Mouse (Mus musculus): ENCODE data around the gene Fto. TPM values are rescaled to one million over a fixed set of nuclear protein-coding genes. Genes with fewer than 3 reads are reported as not detected.

The Fto gene
- polyA plus RNA-seq, 1 experiment from 2014 or later: 55.3 TPM

GRCm38 (mm10) chr8:91493373-91493772 lies 180.0 kb downstream of the Fto start:
- ATAC-seq (replicated peaks; ENCODE audit: low FRiP score, low read depth) (no peak), DNase-seq (ENCODE audit: low spot score) (no peak)
- H3K9ac ChIP-seq (ENCODE audit: low read depth, low read length): no peak overlapping the region
- no peak overlapping the region for H3K4me2 ChIP-seq (ENCODE audit: low read length)
- no peaks in the 10 kb centered on the region for H3K27me3 ChIP-seq (ENCODE audit: insufficient read depth, low read length)
- H3K27ac ChIP-seq: no peak overlapping the region
- H3K36me3 ChIP-seq (ENCODE audit: insufficient read depth, low read length): no peaks in the 10 kb centered on the region
- WGBS: 83% methylated on average over 8 of the region's 8 CpGs
- no peaks in the 10 kb centered on the region for H3K9me3 ChIP-seq (replicated peaks; ENCODE audit: low read length)
- peaks cover 8% of the 10 kb centered on the region for H3K4me1 ChIP-seq (replicated peaks; ENCODE audit: insufficient read depth, low read length)
- no peak overlapping the region for H3K4me3 ChIP-seq (replicated peaks; ENCODE audit: low read depth, low read length)
- TF ChIP-seq CTCF (IDR thresholded peaks at IDR 0.05; ENCODE audit: low read depth): no peak

GRCm38 (mm10) chr8:91494501-91495259 lies 181.4 kb downstream of the Fto start:
- H3K27ac ChIP-seq: no peak overlapping the region

GRCm38 (mm10) chr8:91495260-91495601 lies 181.9 kb downstream of the Fto start:
- no peaks in the 10 kb centered on the region for H3K4me1 ChIP-seq (replicated peaks; ENCODE audit: insufficient read depth, low read length)
- no peak for TF ChIP-seq CTCF (IDR thresholded peaks at IDR 0.05; ENCODE audit: low read depth)
- H3K27me3 ChIP-seq (ENCODE audit: insufficient read depth, low read length): no peaks in the 10 kb centered on the region
- no peaks in the 10 kb centered on the region for H3K36me3 ChIP-seq (ENCODE audit: insufficient read depth, low read length)
- 90% methylated on average over 2 of the region's 2 CpGs for WGBS
- H3K9ac ChIP-seq (ENCODE audit: low read depth, low read length): no peak overlapping the region
- H3K4me2 ChIP-seq (ENCODE audit: low read length): no peak overlapping the region
- ATAC-seq (replicated peaks; ENCODE audit: low FRiP score, low read depth) (no peak), DNase-seq (ENCODE audit: low spot score) (no peak)
- no peaks in the 10 kb centered on the region for H3K9me3 ChIP-seq (replicated peaks; ENCODE audit: low read length)
- no peak overlapping the region for H3K4me3 ChIP-seq (replicated peaks; ENCODE audit: low read depth, low read length)
- no peak overlapping the region for H3K27ac ChIP-seq

More at GRCm38 (mm10) chr8:91494501-91495259, 181.4 kb downstream of the Fto start:
- H3K9me3 ChIP-seq (replicated peaks; ENCODE audit: low read length): no peaks in the 10 kb centered on the region
- TF ChIP-seq CTCF (IDR thresholded peaks at IDR 0.05; ENCODE audit: low read depth): no peak
- H3K4me1 ChIP-seq (replicated peaks; ENCODE audit: insufficient read depth, low read length): peaks cover 5% of the 10 kb centered on the region
- ATAC-seq (replicated peaks; ENCODE audit: low FRiP score, low read depth) (no peak), DNase-seq (ENCODE audit: low spot score) (no peak)
- H3K9ac ChIP-seq (ENCODE audit: low read depth, low read length): no peak overlapping the region
- no peaks in the 10 kb centered on the region for H3K27me3 ChIP-seq (ENCODE audit: insufficient read depth, low read length)
- H3K4me3 ChIP-seq (replicated peaks; ENCODE audit: low read depth, low read length): no peak overlapping the region
- H3K36me3 ChIP-seq (ENCODE audit: insufficient read depth, low read length): no peaks in the 10 kb centered on the region
- H3K4me2 ChIP-seq (ENCODE audit: low read length): no peak overlapping the region
- 70% methylated on average over 10 of the region's 10 CpGs for WGBS

GRCm38 (mm10) chr8:91496000-91496399 lies 182.7 kb downstream of the Fto start:
- H3K4me3 ChIP-seq (replicated peaks; ENCODE audit: low read depth, low read length): no peak overlapping the region
- no peak overlapping the region for H3K4me2 ChIP-seq (ENCODE audit: low read length)
- H3K27me3 ChIP-seq (ENCODE audit: insufficient read depth, low read length): no peaks in the 10 kb centered on the region
- H3K27ac ChIP-seq: no peak overlapping the region
- H3K4me1 ChIP-seq (replicated peaks; ENCODE audit: insufficient read depth, low read length): no peaks in the 10 kb centered on the region
- H3K9ac ChIP-seq (ENCODE audit: low read depth, low read length): no peak overlapping the region
- TF ChIP-seq CTCF (IDR thresholded peaks at IDR 0.05; ENCODE audit: low read depth): no peak
- H3K36me3 ChIP-seq (ENCODE audit: insufficient read depth, low read length): no peaks in the 10 kb centered on the region
- H3K9me3 ChIP-seq (replicated peaks; ENCODE audit: low read length): no peaks in the 10 kb centered on the region
- no peak for DNase-seq (ENCODE audit: low spot score)
- no peak for ATAC-seq (replicated peaks; ENCODE audit: low FRiP score, low read depth)

- 0 out of 2 replicates have a peak, but pooled peaks cover under 1% of the 10 kb centered on the region for H3K4me1 ChIP-seq (replicated peaks; ENCODE audit: insufficient read depth, low read length)
- no peaks in the 10 kb centered on the region for H3K27me3 ChIP-seq (ENCODE audit: insufficient read depth, low read length)
- no peak overlapping the region for H3K27ac ChIP-seq
- DNase-seq (ENCODE audit: low spot score): no peak
- WGBS: 70% methylated on average over 7 of the region's 7 CpGs
- no peaks in the 10 kb centered on the region for H3K9me3 ChIP-seq (replicated peaks; ENCODE audit: low read length)
- ATAC-seq (replicated peaks; ENCODE audit: low FRiP score, low read depth): no peak
- no peak for TF ChIP-seq CTCF (IDR thresholded peaks at IDR 0.05; ENCODE audit: low read depth)
- no peak overlapping the region for H3K4me2 ChIP-seq (ENCODE audit: low read length)
- no peak overlapping the region for H3K4me3 ChIP-seq (replicated peaks; ENCODE audit: low read depth, low read length)
- no peaks in the 10 kb centered on the region for H3K36me3 ChIP-seq (ENCODE audit: insufficient read depth, low read length)
- no peak overlapping the region for H3K9ac ChIP-seq (ENCODE audit: low read depth, low read length)
Observed at GRCm38 (mm10) chr8:91496936-91497335, 183.6 kb downstream of the Fto start.

- no peak overlapping the region for H3K27ac ChIP-seq
- no peak for DNase-seq (ENCODE audit: low spot score)
- WGBS: 90% methylated on average over 9 of the region's 9 CpGs
- no peak for ATAC-seq (replicated peaks; ENCODE audit: low FRiP score, low read depth)
- TF ChIP-seq CTCF (IDR thresholded peaks at IDR 0.05; ENCODE audit: low read depth): no peak
- no peak overlapping the region for H3K4me2 ChIP-seq (ENCODE audit: low read length)
- 0 out of 2 replicates have a peak, but pooled peaks cover 4% of the 10 kb centered on the region for H3K4me1 ChIP-seq (replicated peaks; ENCODE audit: insufficient read depth, low read length)
- no peaks in the 10 kb centered on the region for H3K9me3 ChIP-seq (replicated peaks; ENCODE audit: low read length)
- H3K4me3 ChIP-seq (replicated peaks; ENCODE audit: low read depth, low read length): no peak overlapping the region
- no peaks in the 10 kb centered on the region for H3K27me3 ChIP-seq (ENCODE audit: insufficient read depth, low read length)
- no peak overlapping the region for H3K9ac ChIP-seq (ENCODE audit: low read depth, low read length)
- no peaks in the 10 kb centered on the region for H3K36me3 ChIP-seq (ENCODE audit: insufficient read depth, low read length)
Observed at GRCm38 (mm10) chr8:91498611-91499010, 185.3 kb downstream of the Fto start.

GRCm38 (mm10) chr8:91499303-91499702 lies 186.0 kb downstream of the Fto start:
- TF ChIP-seq CTCF (IDR thresholded peaks at IDR 0.05; ENCODE audit: low read depth): no peak
- no peak overlapping the region for H3K9ac ChIP-seq (ENCODE audit: low read depth, low read length)
- DNase-seq (ENCODE audit: low spot score) (no peak), ATAC-seq (replicated peaks; ENCODE audit: low FRiP score, low read depth) (no peak)
- WGBS: 90% methylated on average over 2 of the region's 2 CpGs
- H3K4me2 ChIP-seq (ENCODE audit: low read length): no peak overlapping the region
- 0 out of 2 replicates have a peak, but pooled peaks cover 4% of the 10 kb centered on the region for H3K4me1 ChIP-seq (replicated peaks; ENCODE audit: insufficient read depth, low read length)
- H3K9me3 ChIP-seq (replicated peaks; ENCODE audit: low read length): no peaks in the 10 kb centered on the region
- no peaks in the 10 kb centered on the region for H3K27me3 ChIP-seq (ENCODE audit: insufficient read depth, low read length)
- no peak overlapping the region for H3K27ac ChIP-seq
- H3K4me3 ChIP-seq (replicated peaks; ENCODE audit: low read depth, low read length): no peak overlapping the region
- no peaks in the 10 kb centered on the region for H3K36me3 ChIP-seq (ENCODE audit: insufficient read depth, low read length)
